Mouse (Mus musculus) ZHBTc4 (cell line): ENCODE data around the gene Abcc6.
"Not testable (repeated sequence)": the region's sequence is repeated elsewhere in the genome, so short reads cannot be mapped to it uniquely, and the experiment has no call there.

Experiments used
- DNase-seq: peaks from one replicate; pipeline ENCODE4 v3.0.0-alpha.2; 2011; ENCODE audit warnings: low read depth, low spot score

Abcc6 gene

GRCm38 (mm10) chr7:46028681-46029080, 1.4 kb downstream of the Abcc6 start:
- no peak for DNase-seq

- no peak for DNase-seq
Observed at GRCm38 (mm10) chr7:46025436-46025835, 4.7 kb downstream of the Abcc6 start.

- DNase-seq = no peak
Observed at GRCm38 (mm10) chr7:46021951-46022350, 8.2 kb downstream of the Abcc6 start.

GRCm38 (mm10) chr7:46019594-46019993, 10.5 kb downstream of the Abcc6 start:
- no peak for DNase-seq

- DNase-seq = peak; percentile 81
Observed at GRCm38 (mm10) chr7:46013266-46014010, 16.7 kb downstream of the Abcc6 start.

- DNase-seq = no peak
Observed at GRCm38 (mm10) chr7:46012121-46012520, 18.0 kb downstream of the Abcc6 start.

- DNase-seq = peak; percentile 76
Observed at GRCm38 (mm10) chr7:46009578-46009977, 20.5 kb downstream of the Abcc6 start.

GRCm38 (mm10) chr7:46002748-46003147, 27.4 kb downstream of the Abcc6 start:
- peak; percentile 81 for DNase-seq

GRCm38 (mm10) chr7:46000577-46000976, 29.5 kb downstream of the Abcc6 start:
- DNase-seq = no peak

- DNase-seq = no peak
Observed at GRCm38 (mm10) chr7:45992470-45992869, 37.6 kb downstream of the Abcc6 start.

- DNase-seq = no peak
Observed at GRCm38 (mm10) chr7:45988344-45988743, 41.8 kb downstream of the Abcc6 start.

- DNase-seq = peak; percentile 59
Observed at GRCm38 (mm10) chr7:45986893-45987292, 43.2 kb downstream of the Abcc6 start.

- DNase-seq = no peak
Observed at GRCm38 (mm10) chr7:45981612-45982011, 48.5 kb downstream of the Abcc6 start.

GRCm38 (mm10) chr7:45974512-45974911, 55.6 kb downstream of the Abcc6 start:
- no peak for DNase-seq

- no peak for DNase-seq
Observed at GRCm38 (mm10) chr7:45974103-45974502, 56.0 kb downstream of the Abcc6 start.

- peak; percentile 52 for DNase-seq
Observed at GRCm38 (mm10) chr7:45973271-45973687, 56.8 kb downstream of the Abcc6 start.

- DNase-seq = peak; percentile 77
Observed at GRCm38 (mm10) chr7:45971831-45972723, 58.0 kb downstream of the Abcc6 start.

GRCm38 (mm10) chr7:45956611-45957010, 73.5 kb downstream of the Abcc6 start:
- no peak for DNase-seq

GRCm38 (mm10) chr7:45949061-45949460, 81.0 kb downstream of the Abcc6 start:
- DNase-seq = no peak

- not testable (repeated sequence) for DNase-seq
Observed at GRCm38 (mm10) chr7:45943280-45943679, 86.8 kb downstream of the Abcc6 start.

GRCm38 (mm10) chr7:45941986-45942385, 88.1 kb downstream of the Abcc6 start:
- DNase-seq = no peak

- DNase-seq = no peak
Observed at GRCm38 (mm10) chr7:45939836-45940235, 90.3 kb downstream of the Abcc6 start.

- peak; percentile 63 for DNase-seq
Observed at GRCm38 (mm10) chr7:45935114-45935513, 95.0 kb downstream of the Abcc6 start.
